Mouse (Mus musculus) CH12.LX (cell line): ENCODE results near the gene Tmem199. TPM values are rescaled to one million over a fixed set of nuclear protein-coding genes. Genes with fewer than 3 reads are reported as not detected.

ENCODE experiments used
- DNase-seq: peaks from one replicate; pipeline ENCODE4 v3.0.0-alpha.2; 2013; ENCODE audit errors: extremely low read depth
- H3K27ac ChIP-seq: 2 replicates; pipeline ENCODE4 v1.5.1; 2012; ENCODE audit warnings: low read depth, mild to moderate bottlenecking, control low read depth, moderate library complexity; ENCODE audit not compliant: insufficient read depth
- H3K27me3 ChIP-seq: replicated peaks from 2 replicates; pipeline ENCODE3; 2012; ENCODE audit warnings: inconsistent platforms
- H3K36me3 ChIP-seq, 2 experiments: replicated peaks in 1 of 2; 2 replicates each; pipeline versions ENCODE3 to v1.6.1; 2012; ENCODE audit warnings: inconsistent platforms in 1 of 2, low read length in 1 of 2, mild to moderate bottlenecking in 1 of 2, mixed read lengths in 1 of 2, moderate library complexity in 1 of 2; ENCODE audit not compliant: control insufficient read depth in 1 of 2, insufficient read depth in 1 of 2
- H3K4me1 ChIP-seq, 2 experiments: 2 replicates each; pipeline ENCODE4 v1.6.1; 2012; ENCODE audit warnings: inconsistent platforms in 1 of 2, moderate library complexity in 1 of 2; ENCODE audit not compliant: insufficient read depth in 2 of 2, control insufficient read depth in 1 of 2
- H3K4me2 ChIP-seq: 2 replicates; pipeline ENCODE4 v1.6.1; 2012; ENCODE audit warnings: low read depth, mild to moderate bottlenecking, control low read depth; ENCODE audit not compliant: poor library complexity, insufficient read depth, severe bottlenecking
- H3K4me3 ChIP-seq, 3 experiments: fragments of 150-350 bp in 1 of 3; sonication (generic) in 1 of 3; replicated peaks in 1 of 3; 2 replicates each; pipeline versions ENCODE3 to v1.5.1; 2011 to 2012; ENCODE audit warnings: low read depth in 2 of 3, low read length in 2 of 3, mild to moderate bottlenecking in 2 of 3, moderate library complexity in 2 of 3, control low read depth in 1 of 3, improper control_type of control experiment in 1 of 3, inconsistent platforms in 1 of 3, mixed read lengths in 1 of 3; ENCODE audit not compliant: poor library complexity in 1 of 3
- H3K79me2 ChIP-seq: replicated peaks from 2 replicates; pipeline ENCODE4 v1.6.1; 2012; ENCODE audit warnings: mild to moderate bottlenecking, moderate library complexity; ENCODE audit not compliant: control insufficient read depth, poor library complexity, insufficient read depth, severe bottlenecking; ENCODE audit errors: extremely low read depth
- H3K9ac ChIP-seq: 2 replicates; pipeline ENCODE4 v1.6.1; 2012; ENCODE audit warnings: low read depth, mild to moderate bottlenecking, control low read depth, moderate library complexity; ENCODE audit not compliant: insufficient read depth
- H3K9me3 ChIP-seq: replicated peaks from 2 replicates; pipeline ENCODE3; 2012; ENCODE audit warnings: low read length, inconsistent platforms, mixed read lengths
- BHLHE40 ChIP-seq: IDR thresholded peaks from 2 replicates; pipeline ENCODE4 v1.6.1; 2011; ENCODE audit warnings: mild to moderate bottlenecking, low read depth, low read length, improper control_type of control experiment
- CHD1 ChIP-seq: IDR thresholded peaks from 2 replicates; pipeline ENCODE4 v1.6.1; 2012; ENCODE audit warnings: low read depth, low read length, improper control_type of control experiment, inconsistent platforms
- CHD2 ChIP-seq: IDR thresholded peaks from 2 replicates; pipeline ENCODE4 v1.6.1; 2011; ENCODE audit warnings: low read length, improper control_type of control experiment
- CTCF ChIP-seq, 2 experiments: IDR thresholded peaks in 1 of 2; conservative IDR thresholded peaks in 1 of 2; 2 replicates each; pipeline ENCODE4 v1.5.1; 2011 to 2012; ENCODE audit warnings: low read depth in 2 of 2, low read length in 2 of 2, improper control_type of control experiment in 1 of 2, inconsistent platforms in 1 of 2, mild to moderate bottlenecking in 1 of 2, moderate library complexity in 1 of 2
- E2F4 ChIP-seq: IDR thresholded peaks from 2 replicates; pipeline ENCODE4 v1.6.1; 2011; ENCODE audit warnings: low read depth, low read length, improper control_type of control experiment; ENCODE audit not compliant: insufficient replicate concordance
- EP300 ChIP-seq: IDR thresholded peaks from 2 replicates; pipeline ENCODE4 v1.6.1; 2011; ENCODE audit warnings: low read length, improper control_type of control experiment
- HCFC1 ChIP-seq: IDR thresholded peaks from 2 replicates; pipeline ENCODE4 v1.6.1; 2012; ENCODE audit warnings: low read depth, mild to moderate bottlenecking, inconsistent platforms, low read length, improper control_type of control experiment
- JUN ChIP-seq: IDR thresholded peaks from 2 replicates; pipeline ENCODE4 v1.6.1; 2011; ENCODE audit warnings: low read depth, mild to moderate bottlenecking, low read length, improper control_type of control experiment, moderate library complexity; ENCODE audit not compliant: insufficient read depth
- KAT2A ChIP-seq: IDR thresholded peaks from 2 replicates; pipeline ENCODE4 v1.6.1; 2012; ENCODE audit warnings: low read length, improper control_type of control experiment, inconsistent platforms; ENCODE audit not compliant: insufficient replicate concordance
- MAFK ChIP-seq: IDR thresholded peaks from 2 replicates; pipeline ENCODE4 v1.6.1; 2011; ENCODE audit warnings: low read length, improper control_type of control experiment; ENCODE audit not compliant: insufficient replicate concordance
- MAZ ChIP-seq: IDR thresholded peaks from 2 replicates; pipeline ENCODE4 v1.6.1; 2012; ENCODE audit warnings: low read depth, mild to moderate bottlenecking, inconsistent platforms, low read length, improper control_type of control experiment, moderate library complexity
- MYC ChIP-seq: IDR thresholded peaks from 2 replicates; pipeline ENCODE4 v1.6.1; 2011; ENCODE audit warnings: low read depth, mild to moderate bottlenecking, improper control_type of control experiment, low read length
- NELFE ChIP-seq: IDR thresholded peaks from 2 replicates; pipeline ENCODE4 v1.6.1; 2011; ENCODE audit warnings: low read depth, low read length, improper control_type of control experiment
- NRF1 ChIP-seq: IDR thresholded peaks from 2 replicates; pipeline ENCODE4 v1.6.1; 2014; ENCODE audit warnings: low read depth, mild to moderate bottlenecking, inconsistent platforms, low read length, improper control_type of control experiment, moderate library complexity
- PAX5 ChIP-seq: IDR thresholded peaks from 2 replicates; pipeline ENCODE4 v1.6.1; 2012; ENCODE audit warnings: low read length, inconsistent platforms, mixed read lengths
- RAD21 ChIP-seq: IDR thresholded peaks from 2 replicates; pipeline ENCODE4 v1.6.1; 2011; ENCODE audit warnings: low read depth, mild to moderate bottlenecking, low read length, improper control_type of control experiment, moderate library complexity
- SIN3A ChIP-seq: IDR thresholded peaks from 2 replicates; pipeline ENCODE4 v1.6.1; 2012; ENCODE audit warnings: low read length, improper control_type of control experiment, inconsistent platforms
- SMC3 ChIP-seq: IDR thresholded peaks from 2 replicates; pipeline ENCODE4 v1.6.1; 2011; ENCODE audit warnings: low read depth, low read length, improper control_type of control experiment
- TBP ChIP-seq: conservative IDR thresholded peaks from 2 replicates; pipeline ENCODE4 v1.6.1; 2011; ENCODE audit warnings: low read depth, low read length, improper control_type of control experiment
- USF1 ChIP-seq: IDR thresholded peaks from 2 replicates; pipeline ENCODE4 v1.6.1; 2014; ENCODE audit warnings: low read depth, mild to moderate bottlenecking, inconsistent platforms, low read length, improper control_type of control experiment
- USF2 ChIP-seq: conservative IDR thresholded peaks from 2 replicates; pipeline ENCODE4 v1.6.1; 2011; ENCODE audit warnings: low read depth, low read length, improper control_type of control experiment
- ZC3H11A ChIP-seq: IDR thresholded peaks from 2 replicates; pipeline ENCODE4 v1.6.1; 2012; ENCODE audit warnings: low read depth, mild to moderate bottlenecking, inconsistent platforms, low read length, improper control_type of control experiment
- ZMIZ1 ChIP-seq: IDR thresholded peaks from 2 replicates; pipeline ENCODE4 v1.6.1; 2012; ENCODE audit warnings: low read depth, mild to moderate bottlenecking, inconsistent platforms, low read length, improper control_type of control experiment
- ZNF384 ChIP-seq: IDR thresholded peaks from 2 replicates; pipeline ENCODE4 v1.6.1; 2012; ENCODE audit warnings: low read depth, low read length, improper control_type of control experiment, inconsistent platforms
- dilution Hi-C: fragments of 300-500 bp; cut with MboI; formaldehyde crosslinking; loops from 2 replicates; pipeline ENCODE4 v1.14.3; 2020; ENCODE audit warnings: low sequenced_read_pairs; ENCODE audit not compliant: extremely low pct_unique_long_range_greater_than_20kb, extremely low pct_ligation_motif_present
- in situ Hi-C: fragments of 300-500 bp; cut with MboI; formaldehyde crosslinking; loops from 3 replicates; pipeline ENCODE4 v1.14.3; 2019; ENCODE audit warnings: low sequenced_read_pairs, low pct_ligation_motif_present, low pct_unique_long_range_greater_than_20kb, mixed read lengths
- polyA plus RNA-seq: library from polyadenylated mRNA; unstranded; fragments of >175 nt; gene quantifications from 2 replicates; pipeline ENCODE4 v1.2.1, GENCODE M21; 2012; ENCODE audit warnings: low read depth; ENCODE audit not compliant: insufficient read length
- total RNA-seq, 2 experiments: library from RNA; depleted of rRNA; stranded (reverse); fragments of 300-350 nt in 1 of 2; fragments of >200 nt in 1 of 2; gene quantifications; 2 replicates each; pipeline ENCODE4 v1.2.3; 2012 to 2014

Gene Tmem199
- total and polyA plus RNA-seq, 3 experiments, result 67.3 to 109 (median 80.4) TPM

- no peak for DNase-seq
- Histone ChIP-seq H3K27me3 (no peaks in the 10 kb centered on the region), H3K4me1 (peaks cover 9 to 39% of the 10 kb centered on the region in 2 experiments; a peak in 3 of 4 replicates), H3K36me3 (peaks cover 51 to 63% of the 10 kb centered on the region in 2 experiments), H3K27ac (no peak overlapping the region), H3K9me3 (no peaks in the 10 kb centered on the region), H3K4me3 (no peak overlapping the region), H3K4me2 (no peak overlapping the region), H3K79me2 (peaks cover 58% of the 10 kb centered on the region), H3K9ac (no peak overlapping the region)
- peak; percentile 47; the same call in 1 of the 2 replicates for TF ChIP-seq CHD2
- no peak for TF ChIP-seq BHLHE40
- in situ Hi-C loops, result no loop called here
- dilution Hi-C loops, result no loop called here
Measured at GRCm38 (mm10) chr11:78540358-78540757, 28.4 kb upstream of the Tmem199 start.

DNA sequence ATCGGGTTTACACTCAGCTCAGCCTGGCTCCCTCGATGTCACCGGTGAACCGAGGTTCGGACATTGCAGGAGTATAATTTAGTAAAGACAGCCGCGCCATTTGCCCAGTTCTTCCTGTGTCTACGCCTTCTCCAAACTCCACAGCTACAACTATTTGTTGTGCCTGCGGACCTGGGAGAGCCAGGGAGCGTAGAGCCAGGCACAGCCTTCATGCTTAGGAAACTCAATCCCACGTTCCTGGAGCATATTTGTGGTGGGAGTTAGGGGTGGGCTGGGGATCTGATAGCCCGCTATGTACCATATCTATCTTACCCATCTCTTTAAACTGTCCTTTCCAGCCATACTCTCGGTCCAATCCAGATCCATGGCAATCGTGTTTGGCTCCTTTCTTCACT is 24.7 kb upstream of the Tmem199 start:
- H3K27ac ChIP-seq, result peak overlapping the region; percentile 15
- H3K79me2 ChIP-seq, result peaks cover 64% of the 10 kb centered on the region
- peak overlapping the region; percentile 70 to 86 (median 86) for H3K4me3 ChIP-seq
- H3K4me1 ChIP-seq, result peaks cover 14 to 42% of the 10 kb centered on the region in 2 experiments
- in situ Hi-C loops, result no loop called here
- TF ChIP-seq SMC3 (no peak), NELFE (no peak)
- peak overlapping the region; percentile 77 for H3K9ac ChIP-seq
- dilution Hi-C loops, result no loop called here
- H3K9me3 ChIP-seq, result no peaks in the 10 kb centered on the region
- no peak for DNase-seq
- peak overlapping the region; percentile 95 for H3K4me2 ChIP-seq
- no peaks in the 10 kb centered on the region for H3K27me3 ChIP-seq
- peaks cover 29 to 53% of the 10 kb centered on the region in 2 experiments for H3K36me3 ChIP-seq

GRCm38 (mm10) chr11:78536080-78536689 is 24.2 kb upstream of the Tmem199 start, which contains the start of the genes Tnfaip1 and Ift20:
Gene Tnfaip1 (minus strand): TSS chr11:78536332.
Gene Ift20 (plus strand): TSS chr11:78536361.
- peaks cover 14 to 42% of the 10 kb centered on the region in 2 experiments for H3K4me1 ChIP-seq
- peak; percentile 82; the same call in 1 of the 2 replicates for TF ChIP-seq MAZ
- no peak for TF ChIP-seq ZC3H11A
- peak; percentile 88 for TF ChIP-seq MYC
- peak; percentile 24; the same call in 1 of the 2 replicates for TF ChIP-seq BHLHE40
- peak; percentile 73; the same call in 1 of the 2 replicates for TF ChIP-seq TBP
- no peak for TF ChIP-seq RAD21
- no peak for TF ChIP-seq CTCF (conservative IDR thresholded peaks at IDR 0.05 in 1 of 2, IDR thresholded peaks at IDR 0.05 in 1 of 2; ENCODE audit: low read depth in 2 of 2, low read length in 2 of 2)
- TF ChIP-seq KAT2A, result peak; percentile 100
- TF ChIP-seq ZMIZ1, result peak; percentile 87; the same call in 1 of the 2 replicates
- TF ChIP-seq ZNF384, result no peak
- peak; percentile 92; the same call in 1 of the 2 replicates for TF ChIP-seq SIN3A
- no peak for TF ChIP-seq SMC3
- TF ChIP-seq EP300, result no peak
- TF ChIP-seq USF1, result no peak
- peak; percentile 99 for TF ChIP-seq CHD2
- no peak for TF ChIP-seq USF2
- peak; percentile 67 for TF ChIP-seq NRF1
- TF ChIP-seq PAX5, result no peak
- peak; percentile 4; the same call in 1 of the 2 replicates for TF ChIP-seq JUN
- TF ChIP-seq NELFE, result peak; percentile 93
- no peak for TF ChIP-seq CHD1
- no peak for TF ChIP-seq MAFK
- TF ChIP-seq HCFC1, result peak; percentile 95
- no peak; the same call in 1 of the 2 replicates for TF ChIP-seq E2F4

More at GRCm38 (mm10) chr11:78536080-78536689, 24.2 kb upstream of the Tmem199 start, which contains the start of the genes Tnfaip1 and Ift20:
- Histone ChIP-seq H3K4me3 (peak within 1 kb of the TSS; percentile 70 to 86 (median 86)), H3K27me3 (no peaks in the 10 kb centered on the region), H3K9ac (peak within 1 kb of the TSS; percentile 77), H3K4me2 (peak within 1 kb of the TSS; percentile 96), H3K36me3 (peaks cover 25 to 51% of the 10 kb centered on the region in 2 experiments), H3K27ac (peak within 1 kb of the TSS; percentile 72), H3K9me3 (no peaks in the 10 kb centered on the region), H3K79me2 (peaks cover 69% of the 10 kb centered on the region)
- in situ Hi-C loops (no loop called here), dilution Hi-C loops (no loop called here)
- DNase-seq, result peak; percentile 100
